Mouse (Mus musculus) stomach, adult 2 months (tissue): ENCODE data around the gene Atf5. TPM values are rescaled to one million over a fixed set of nuclear protein-coding genes. Genes with fewer than 3 reads are reported as not detected.

Source experiments
- polyA plus RNA-seq: library from polyadenylated mRNA; depleted of rRNA; stranded (reverse); fragments of >200 nt; gene quantifications from 2 replicates; pipeline ENCODE4 v1.2.3, GENCODE M21; 2012; rRNA removed

The Atf5 gene
- 166 and 337 TPM in 2 replicates for polyA plus RNA-seq

GRCm38 (mm10) chr7:44816470-44817021 is at the start of gene Atf5:
Atf5 (minus strand) TSS chr7:44816658.

GRCm38 (mm10) chr7:44857042-44857552 is 40.6 kb upstream of the Atf5 start, which contains the start of gene Pnkp:
Pnkp (plus strand) TSS chr7:44857139.

GRCm38 (mm10) chr7:44848561-44849415 is 32.3 kb upstream of the Atf5 start, which contains the start of the genes Akt1s1 and Tbc1d17:
Akt1s1 (plus strand) TSS chr7:44848991.
Tbc1d17 (minus strand) TSS chr7:44849079.

GRCm38 (mm10) chr7:44815721-44816469 is 563 bp downstream of the Atf5 start, which contains the start of the genes Nup62 and Il4i1:
Nup62 (plus strand) TSS chr7:44816088.
Il4i1 (plus strand) TSS chr7:44816387.

Other genes with a start within 250 kb of the Atf5 start
- gene Napsa, start 244.3 kb downstream of the Atf5 start, polyA plus RNA-seq, result 1.3 and 2.4 TPM in 2 replicates
- 2.1 and 2.2 TPM in 2 replicates for gene Kcnc3, start 226.0 kb downstream of the Atf5 start, polyA plus RNA-seq
- 37.3 and 39.8 TPM in 2 replicates for gene Myh14, start 145.8 kb downstream of the Atf5 start, polyA plus RNA-seq
- gene Izumo2, start 107.9 kb downstream of the Atf5 start, polyA plus RNA-seq, result not detected in 2 replicates
- 12.6 and 15.6 TPM in 2 replicates for gene Vrk3, start 68.2 kb downstream of the Atf5 start, polyA plus RNA-seq
- gene Zfp473, start 65.6 kb downstream of the Atf5 start, polyA plus RNA-seq, result 0.02 TPM in 1 of 2 replicates, not detected in the other
- gene Nup62, start 570 bp downstream of the Atf5 start, polyA plus RNA-seq, result 35.4 and 38.0 TPM in 2 replicates
- gene Il4i1, start 271 bp downstream of the Atf5 start, polyA plus RNA-seq, result 1.5 and 4.5 TPM in 2 replicates
- gene Akt1s1, start 32.3 kb upstream of the Atf5 start, polyA plus RNA-seq, result 92.9 and 317 TPM in 2 replicates
- 50.9 and 54.2 TPM in 2 replicates for gene Tbc1d17, start 32.4 kb upstream of the Atf5 start, polyA plus RNA-seq
- 25.5 and 34.7 TPM in 2 replicates for gene Pnkp, start 40.5 kb upstream of the Atf5 start, polyA plus RNA-seq
- gene Ptov1, start 53.1 kb upstream of the Atf5 start, polyA plus RNA-seq, result 136 and 176 TPM in 2 replicates
- gene Med25, start 76.1 kb upstream of the Atf5 start, polyA plus RNA-seq, result 129 and 224 TPM in 2 replicates
- 47.7 and 54.0 TPM in 2 replicates for gene Fuz, start 79.4 kb upstream of the Atf5 start, polyA plus RNA-seq
- 46.2 and 50.4 TPM in 2 replicates for gene Ap2a1, start 112.8 kb upstream of the Atf5 start, polyA plus RNA-seq
- gene Tsks, start 126.5 kb upstream of the Atf5 start, polyA plus RNA-seq, result not detected in 2 replicates
- gene Cpt1c, start 158.2 kb upstream of the Atf5 start, polyA plus RNA-seq, result 8.3 and 10.7 TPM in 2 replicates
- gene Prmt1, start 169.9 kb upstream of the Atf5 start, polyA plus RNA-seq, result 35.4 and 37.3 TPM in 2 replicates
- 42.0 and 48.4 TPM in 2 replicates for gene Irf3, start 181.0 kb upstream of the Atf5 start, polyA plus RNA-seq
- 15.0 and 16.7 TPM in 2 replicates for gene Bcl2l12, start 182.1 kb upstream of the Atf5 start, polyA plus RNA-seq
- 39.9 and 41.0 TPM in 2 replicates for gene Scaf1, start 199.7 kb upstream of the Atf5 start, polyA plus RNA-seq
- gene Rras, start 201.3 kb upstream of the Atf5 start, polyA plus RNA-seq, result 83.5 and 105 TPM in 2 replicates
- gene Prr12, start 236.2 kb upstream of the Atf5 start, polyA plus RNA-seq, result 6.7 and 6.9 TPM in 2 replicates
- 34.9 and 38.4 TPM in 2 replicates for gene Nosip, start 245.8 kb upstream of the Atf5 start, polyA plus RNA-seq
- 87.1 and 134 TPM in 2 replicates for gene Prrg2, start 246.0 kb upstream of the Atf5 start, polyA plus RNA-seq